Mouse (Mus musculus) midbrain, embryonic 16.5 days (tissue): ENCODE data around the gene Emp1. TPM values are rescaled to one million over a fixed set of nuclear protein-coding genes. Genes with fewer than 3 reads are reported as not detected.
A peak's percentile ranks its signal among the peaks of the same experiment; 100 is the strongest.

Experiments
- ATAC-seq: fragments of 200-750 bp; cut with Nextera tagmentation; 2 replicates; pipeline ENCODE4 v1.8.0; 2017; ENCODE audit warnings: moderate TSS enrichment
- H3K27ac ChIP-seq: fragments of 300-500 bp; sonication (generic); 2 replicates; pipeline ENCODE4 v1.5.1; 2014; ENCODE audit warnings: mild to moderate bottlenecking, low read length, mixed read lengths
- H3K27me3 ChIP-seq: fragments of 300-500 bp; sonication (generic); 2 replicates; pipeline ENCODE4 v1.6.1; 2014; ENCODE audit warnings: low read depth, low read length, mixed read lengths; ENCODE audit not compliant: control insufficient read depth, insufficient read depth
- H3K36me3 ChIP-seq: fragments of 300-500 bp; sonication (generic); 2 replicates; pipeline ENCODE4 v1.6.1; 2014; ENCODE audit warnings: mild to moderate bottlenecking, low read length, moderate library complexity, mixed read lengths; ENCODE audit not compliant: control insufficient read depth, insufficient read depth
- H3K4me1 ChIP-seq: fragments of 300-500 bp; sonication (generic); 2 replicates; pipeline ENCODE4 v1.6.1; 2014; ENCODE audit warnings: mild to moderate bottlenecking, low read length, mixed read lengths; ENCODE audit not compliant: control insufficient read depth, insufficient read depth
- H3K4me2 ChIP-seq: fragments of 300-500 bp; sonication (generic); 2 replicates; pipeline ENCODE4 v1.6.1; 2014; ENCODE audit warnings: mild to moderate bottlenecking, low read length, mixed read lengths
- H3K4me3 ChIP-seq: fragments of 300-500 bp; sonication (generic); 2 replicates; pipeline ENCODE4 v1.5.1; 2014; ENCODE audit warnings: low read depth, mild to moderate bottlenecking, low read length, moderate library complexity, mixed read lengths
- H3K9ac ChIP-seq: fragments of 300-500 bp; sonication (generic); 2 replicates; pipeline ENCODE4 v1.6.1; 2014; ENCODE audit warnings: low read depth, low read length, mixed read lengths
- H3K9me3 ChIP-seq: fragments of 300-500 bp; sonication (generic); replicated peaks from 2 replicates; pipeline ENCODE4 v1.6.1; 2014; ENCODE audit warnings: mild to moderate bottlenecking, low read length, mixed read lengths; ENCODE audit not compliant: control insufficient read depth, poor library complexity, severe bottlenecking
- WGBS: fragments of 180-500 bp; shearing (Covaris S2); extraction: QIAGEN DNeasy Blood & Tissue Kit; methylation state at CpG from one replicate; pipeline ENCODE4 v1.1.7; 2014; 5-methylcytosine and 5-hydroxymethylcytosine counted together
- polyA plus RNA-seq: library from polyadenylated mRNA; unstranded; fragments of >200 nt; fragmentation: Nextera tagmentation; extraction: Ambion mirVana; gene quantifications from 2 replicates; pipeline ENCODE4 v1.2.1, GENCODE M21; 2015

Gene Emp1
- polyA plus RNA-seq, 1 experiment from 2014 or later = 7.5 TPM

DNA sequence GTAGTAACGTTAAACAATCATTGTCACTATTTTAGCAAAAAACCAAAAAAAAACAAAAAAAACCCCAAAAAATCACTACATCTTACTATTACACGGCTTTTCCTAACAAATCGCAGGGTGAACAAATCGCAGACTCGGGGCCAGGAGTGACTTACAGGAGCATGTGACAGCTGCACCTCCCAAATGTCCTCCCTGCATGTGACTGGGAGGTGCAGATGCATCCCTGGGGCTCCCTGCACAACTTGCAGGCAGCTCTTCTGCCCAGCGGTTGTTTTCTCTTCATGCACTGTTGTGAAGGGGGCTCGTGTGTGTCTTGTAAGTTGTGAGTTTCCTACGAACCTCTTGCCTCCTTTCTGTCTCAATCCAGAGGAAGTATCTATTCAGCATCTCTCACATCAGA is 33.0 kb downstream of the Emp1 start:
- no peak overlapping the region for H3K27ac ChIP-seq
- WGBS = 84% methylated on average over 8 of the region's 8 CpGs
- H3K9me3 ChIP-seq = no peaks in the 10 kb centered on the region
- no peak overlapping the region for H3K4me3 ChIP-seq
- no peak overlapping the region for H3K9ac ChIP-seq
- H3K27me3 ChIP-seq = no peaks in the 10 kb centered on the region
- H3K36me3 ChIP-seq = no peaks in the 10 kb centered on the region
- H3K4me1 ChIP-seq = no peaks in the 10 kb centered on the region
- ATAC-seq = no peak
- no peak overlapping the region for H3K4me2 ChIP-seq

DNA sequence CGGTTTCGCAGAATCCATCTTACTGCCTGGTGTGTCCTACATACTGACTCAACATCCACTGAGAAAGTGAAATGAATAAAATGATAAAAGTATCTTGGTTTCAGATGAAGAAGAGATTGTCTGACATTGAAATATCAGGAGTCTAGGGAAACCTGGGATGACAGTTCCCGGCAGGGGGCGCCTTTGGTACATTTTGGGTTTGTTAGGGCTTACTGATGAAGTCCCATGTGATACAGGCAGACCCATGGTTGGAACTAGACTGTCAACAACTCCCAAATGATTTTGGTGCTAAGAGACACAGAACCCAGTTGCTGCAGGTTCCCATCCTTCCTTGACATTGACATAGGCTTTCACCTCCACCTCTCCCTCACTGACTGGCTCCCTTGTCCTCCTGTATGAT is 34.7 kb downstream of the Emp1 start:
- no peak for ATAC-seq
- Histone ChIP-seq H3K4me1 (no peaks in the 10 kb centered on the region), H3K9ac (no peak overlapping the region), H3K4me3 (no peak overlapping the region), H3K36me3 (no peaks in the 10 kb centered on the region), H3K27me3 (no peaks in the 10 kb centered on the region), H3K27ac (no peak overlapping the region), H3K9me3 (no peaks in the 10 kb centered on the region), H3K4me2 (no peak overlapping the region)
- 83% methylated on average over 4 of the region's 4 CpGs for WGBS

DNA sequence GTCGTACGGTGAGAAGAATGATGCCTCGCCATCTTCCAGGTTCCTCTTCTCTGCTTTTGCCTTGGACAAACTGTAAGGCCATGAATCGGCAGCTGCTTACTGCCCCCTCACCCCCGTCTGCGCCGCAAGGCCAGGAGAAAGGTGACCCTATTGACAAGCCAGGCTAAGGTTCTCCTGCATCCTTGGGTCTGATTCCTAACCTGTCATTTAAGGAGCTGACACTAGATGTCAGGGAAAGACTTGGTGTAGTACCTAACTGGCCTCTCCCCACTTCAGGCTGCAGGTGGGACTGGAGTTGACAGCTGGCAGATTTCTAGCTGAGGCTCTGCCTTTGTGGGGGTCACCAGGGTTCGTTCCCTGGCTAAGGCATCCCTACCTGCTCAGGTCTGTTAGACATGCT is 35.4 kb downstream of the Emp1 start:
- Histone ChIP-seq H3K9ac (no peak overlapping the region), H3K36me3 (no peaks in the 10 kb centered on the region), H3K9me3 (no peaks in the 10 kb centered on the region), H3K27ac (no peak overlapping the region), H3K4me2 (no peak overlapping the region), H3K4me1 (no peaks in the 10 kb centered on the region), H3K27me3 (no peaks in the 10 kb centered on the region), H3K4me3 (no peak overlapping the region)
- ATAC-seq = no peak
- WGBS = 92% methylated on average over 8 of the region's 8 CpGs

DNA sequence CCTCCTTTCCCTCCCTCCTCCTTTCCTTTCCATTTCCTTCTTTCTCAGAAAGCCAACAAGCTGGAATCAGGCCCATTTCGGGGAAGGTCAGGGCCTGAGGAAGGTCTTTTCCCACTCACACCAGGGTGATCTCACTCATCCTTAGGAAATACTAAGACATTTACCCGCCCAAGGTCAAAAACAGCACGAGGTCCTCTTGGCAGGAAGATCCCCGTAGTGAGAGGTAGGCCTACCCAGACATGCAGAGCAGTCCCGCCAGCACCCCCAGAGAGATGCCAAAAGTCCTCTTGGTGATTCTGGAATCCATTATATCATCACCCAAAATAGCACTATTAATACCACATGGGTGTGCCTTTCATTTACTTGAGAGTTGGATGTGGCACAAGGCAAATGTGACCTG is 36.5 kb downstream of the Emp1 start:
- no peak for ATAC-seq
- Histone ChIP-seq H3K36me3 (no peaks in the 10 kb centered on the region), H3K9me3 (no peaks in the 10 kb centered on the region), H3K4me3 (no peak overlapping the region), H3K9ac (no peak overlapping the region), H3K27me3 (no peaks in the 10 kb centered on the region), H3K27ac (no peak overlapping the region), H3K4me1 (no peaks in the 10 kb centered on the region), H3K4me2 (no peak overlapping the region)
- 75% methylated on average over 5 of the region's 5 CpGs for WGBS

DNA sequence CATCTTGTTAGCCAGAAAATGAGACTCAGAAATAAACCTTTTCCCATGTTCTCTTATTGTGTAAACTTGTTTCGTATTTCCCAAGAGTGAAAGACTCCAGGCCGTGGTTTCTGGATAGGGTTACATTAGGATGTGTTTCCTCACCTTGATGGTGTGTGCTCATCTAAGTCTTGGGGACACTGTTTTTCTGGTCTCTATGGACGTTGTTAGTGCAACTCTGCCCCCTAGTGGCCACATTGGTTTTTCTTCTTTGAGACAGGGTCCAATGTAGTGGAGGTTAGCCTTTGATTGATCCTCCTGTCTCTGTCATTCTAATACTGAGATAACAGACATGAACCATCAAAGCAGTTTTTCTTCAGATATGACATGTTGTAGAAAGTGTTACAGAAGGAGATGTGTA is 38.0 kb downstream of the Emp1 start:
- no peak overlapping the region for H3K9ac ChIP-seq
- no peak overlapping the region for H3K27ac ChIP-seq
- H3K4me2 ChIP-seq = no peak overlapping the region
- no peaks in the 10 kb centered on the region for H3K9me3 ChIP-seq
- H3K4me1 ChIP-seq = no peaks in the 10 kb centered on the region
- no peaks in the 10 kb centered on the region for H3K36me3 ChIP-seq
- no peak for ATAC-seq
- H3K4me3 ChIP-seq = no peak overlapping the region
- H3K27me3 ChIP-seq = no peaks in the 10 kb centered on the region
- 48% methylated on average over 3 of the region's 3 CpGs for WGBS

DNA sequence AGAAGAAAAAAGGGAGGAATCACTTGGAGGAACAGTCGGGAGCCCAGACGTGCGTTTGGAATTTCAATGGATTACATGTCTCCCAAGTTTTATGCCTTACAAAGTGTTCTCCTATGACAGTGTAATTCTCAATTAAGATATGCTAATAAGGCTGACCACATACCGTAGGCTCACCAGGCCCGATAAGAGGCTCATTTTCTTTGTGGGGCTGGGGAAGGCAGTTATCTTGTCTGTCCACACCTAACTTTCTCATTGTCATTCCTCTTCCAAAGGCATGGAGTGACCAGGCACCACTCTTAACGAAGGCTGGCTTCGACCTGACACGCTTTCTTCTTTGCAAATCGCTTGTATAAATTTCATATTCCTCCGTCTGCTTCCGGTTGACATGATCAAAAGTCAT is 42.7 kb downstream of the Emp1 start:
- Histone ChIP-seq H3K27ac (no peak overlapping the region), H3K4me3 (no peak overlapping the region), H3K9ac (no peak overlapping the region), H3K4me2 (no peak overlapping the region), H3K9me3 (no peaks in the 10 kb centered on the region), H3K27me3 (no peaks in the 10 kb centered on the region), H3K36me3 (no peaks in the 10 kb centered on the region), H3K4me1 (no peaks in the 10 kb centered on the region)
- WGBS = 81% methylated on average over 11 of the region's 11 CpGs
- no peak for ATAC-seq

DNA sequence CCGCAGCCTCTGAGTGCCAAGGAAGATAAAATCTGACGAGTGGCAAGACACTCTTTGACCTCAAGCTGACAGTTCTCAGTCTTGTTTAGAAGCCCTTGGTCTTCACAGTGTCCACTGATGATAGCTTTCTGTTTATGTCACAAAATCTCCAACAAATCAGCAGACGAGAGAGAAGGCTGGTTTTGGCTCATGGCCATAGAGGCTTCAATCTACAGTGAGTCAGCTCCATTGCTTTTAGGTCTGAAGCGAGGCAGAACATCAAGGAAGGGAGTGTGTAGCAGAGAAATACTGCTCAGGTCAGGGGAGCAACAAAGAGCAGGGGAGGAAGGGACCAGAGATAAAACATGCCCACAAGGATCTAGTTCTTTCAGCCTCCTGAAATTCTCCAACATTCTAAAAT is 45.0 kb downstream of the Emp1 start:
- Histone ChIP-seq H3K4me3 (no peak overlapping the region), H3K27ac (no peak overlapping the region), H3K9me3 (no peaks in the 10 kb centered on the region), H3K4me1 (no peaks in the 10 kb centered on the region), H3K36me3 (no peaks in the 10 kb centered on the region), H3K4me2 (no peak overlapping the region), H3K27me3 (no peaks in the 10 kb centered on the region), H3K9ac (no peak overlapping the region)
- 75% methylated on average over 4 of the region's 4 CpGs for WGBS
- ATAC-seq = no peak

DNA sequence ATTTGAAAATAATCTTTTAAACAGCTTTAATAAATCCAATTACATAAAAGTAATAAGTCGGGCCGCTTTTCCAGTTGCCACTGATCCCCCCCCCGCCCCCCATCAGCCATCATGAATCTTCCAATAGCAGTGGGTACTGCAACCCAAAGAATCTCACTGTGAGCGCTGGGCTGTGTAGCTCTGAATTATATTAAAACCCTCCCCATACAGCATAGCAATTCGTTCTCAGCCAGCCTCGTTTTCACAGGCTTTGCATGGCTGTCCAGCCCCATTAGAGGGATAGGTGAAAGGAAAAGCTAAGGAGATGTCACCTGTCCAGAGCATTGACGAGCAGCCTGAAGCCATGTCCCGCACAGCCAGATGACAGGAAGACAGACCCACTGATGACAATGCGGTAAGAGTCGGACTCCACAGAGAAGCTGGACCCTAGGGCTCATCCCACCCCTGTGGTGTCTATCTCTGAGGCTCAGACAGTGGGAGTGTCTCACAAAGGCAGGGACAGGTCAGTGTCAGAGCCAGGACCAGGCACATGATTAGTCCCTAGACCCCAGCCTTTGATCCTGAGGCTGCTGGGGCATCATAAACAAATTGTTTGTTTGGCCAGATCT is 49.5 kb downstream of the Emp1 start:
- no peak overlapping the region for H3K27ac ChIP-seq
- no peak overlapping the region for H3K4me2 ChIP-seq
- no peak overlapping the region for H3K4me3 ChIP-seq
- no peaks in the 10 kb centered on the region for H3K9me3 ChIP-seq
- peak; percentile 54 for ATAC-seq
- H3K9ac ChIP-seq = no peak overlapping the region
- H3K27me3 ChIP-seq = no peaks in the 10 kb centered on the region
- H3K36me3 ChIP-seq = no peaks in the 10 kb centered on the region
- H3K4me1 ChIP-seq = no peaks in the 10 kb centered on the region
- 61% methylated on average over 10 of the region's 10 CpGs for WGBS

DNA sequence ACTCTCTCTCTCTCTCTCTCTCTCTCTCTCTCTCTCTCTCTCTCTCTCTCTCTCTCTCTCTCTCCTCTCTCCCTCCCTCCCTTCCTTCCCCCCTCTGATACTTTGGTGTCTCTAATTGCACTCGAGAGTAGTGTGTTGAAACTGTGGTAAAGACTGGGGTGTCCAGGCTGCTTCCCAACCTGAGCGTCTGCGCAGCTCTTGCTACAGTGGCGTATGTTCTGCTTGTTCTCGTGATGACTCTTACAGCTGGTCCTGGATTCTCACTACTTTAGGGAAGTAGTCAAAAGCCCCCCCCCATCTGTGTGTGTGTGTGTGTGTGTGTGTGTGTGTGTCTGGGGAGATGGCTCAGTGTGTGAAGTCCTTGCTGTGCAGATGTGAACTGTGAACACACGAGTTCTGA is 50.3 kb downstream of the Emp1 start:
- ATAC-seq = no peak
- H3K4me3 ChIP-seq = no peak overlapping the region
- 81% methylated on average over 6 of the region's 6 CpGs for WGBS
- no peaks in the 10 kb centered on the region for H3K4me1 ChIP-seq
- no peaks in the 10 kb centered on the region for H3K36me3 ChIP-seq
- no peak overlapping the region for H3K4me2 ChIP-seq
- H3K9ac ChIP-seq = no peak overlapping the region
- H3K27me3 ChIP-seq = no peaks in the 10 kb centered on the region
- H3K9me3 ChIP-seq = no peaks in the 10 kb centered on the region
- H3K27ac ChIP-seq = no peak overlapping the region
